Mouse (Mus musculus) kidney, embryonic 16.5 days (tissue): Measurements from ENCODE around the gene Prdm16. TPM values are rescaled to one million over a fixed set of nuclear protein-coding genes. Genes with fewer than 3 reads are reported as not detected.

ENCODE experiments used
- ATAC-seq: fragments of 200-750 bp; cut with Nextera tagmentation; 2 replicates; pipeline ENCODE4 v1.8.0; 2017; ENCODE audit warnings: moderate TSS enrichment; ENCODE audit not compliant: low FRiP score, low TSS enrichment
- H3K27ac ChIP-seq: fragments of 300-500 bp; sonication (generic); 2 replicates; pipeline ENCODE4 v1.5.1; 2014; ENCODE audit warnings: low read length
- H3K27me3 ChIP-seq: fragments of 300-500 bp; sonication (generic); 2 replicates; pipeline ENCODE4 v1.6.1; 2014; ENCODE audit warnings: low read length, control low read depth, mixed read lengths; ENCODE audit not compliant: insufficient read depth
- H3K36me3 ChIP-seq: fragments of 300-500 bp; sonication (generic); 2 replicates; pipeline ENCODE4 v1.6.1; 2014; ENCODE audit warnings: low read length, control low read depth, mixed read lengths; ENCODE audit not compliant: insufficient read depth
- H3K4me1 ChIP-seq: fragments of 300-500 bp; sonication (generic); 2 replicates; pipeline ENCODE4 v1.6.1; 2014; ENCODE audit warnings: low read length, control low read depth, mixed read lengths; ENCODE audit not compliant: insufficient read depth
- H3K4me2 ChIP-seq: fragments of 300-500 bp; sonication (generic); replicated peaks from 2 replicates; pipeline ENCODE4 v1.6.1; 2014; ENCODE audit warnings: low read depth, low read length
- H3K4me3 ChIP-seq: fragments of 300-500 bp; sonication (generic); 2 replicates; pipeline ENCODE4 v1.5.1; 2014; ENCODE audit warnings: mild to moderate bottlenecking, low read length
- H3K9ac ChIP-seq: fragments of 300-500 bp; sonication (generic); replicated peaks from 2 replicates; pipeline ENCODE4 v1.6.1; 2014; ENCODE audit warnings: low read length
- H3K9me3 ChIP-seq: fragments of 300-500 bp; sonication (generic); 2 replicates; pipeline ENCODE4 v1.6.1; 2016; ENCODE audit warnings: low read length, control low read depth
- WGBS: fragments of 180-500 bp; shearing (Covaris S2); extraction: QIAGEN DNeasy Blood & Tissue Kit; methylation state at CpG from one replicate; pipeline ENCODE4 v1.1.7; 2014; 5-methylcytosine and 5-hydroxymethylcytosine counted together
- polyA plus RNA-seq: library from polyadenylated mRNA; unstranded; fragments of >200 nt; fragmentation: Nextera tagmentation; extraction: Ambion mirVana; gene quantifications from 2 replicates; pipeline ENCODE4 v1.2.1, GENCODE M21; 2015

Prdm16 gene
- polyA plus RNA-seq, 1 experiment from 2014 or later: 22.3 TPM

- no peak overlapping the region for H3K4me3 ChIP-seq
- H3K9me3 ChIP-seq: no peaks in the 10 kb centered on the region
- no peak overlapping the region for H3K9ac ChIP-seq
- no peak for ATAC-seq
- no peak overlapping the region for H3K4me2 ChIP-seq
- no peak overlapping the region for H3K27ac ChIP-seq
- no peaks in the 10 kb centered on the region; the same call in 1 of the 2 replicates for H3K4me1 ChIP-seq
- 46% methylated on average over 13 of the region's 13 CpGs for WGBS
- H3K36me3 ChIP-seq: no peaks in the 10 kb centered on the region
- peaks cover 35% of the 10 kb centered on the region for H3K27me3 ChIP-seq
These were observed 265.0 kb downstream of the Prdm16 start for GRCm38 (mm10) chr4:154371542-154372247.

- WGBS: 69% methylated on average over 8 of the region's 8 CpGs
- Histone ChIP-seq H3K9me3 (no peaks in the 10 kb centered on the region), H3K36me3 (no peaks in the 10 kb centered on the region), H3K4me3 (no peak overlapping the region), H3K4me2 (no peak overlapping the region), H3K4me1 (no peaks in the 10 kb centered on the region; the same call in 1 of the 2 replicates), H3K9ac (no peak overlapping the region), H3K27ac (no peak overlapping the region), H3K27me3 (peaks cover 31% of the 10 kb centered on the region)
- ATAC-seq: no peak
These were observed 265.8 kb downstream of the Prdm16 start for GRCm38 (mm10) chr4:154370841-154371240.

- H3K4me1 ChIP-seq: no peaks in the 10 kb centered on the region; the same call in 1 of the 2 replicates
- WGBS: 65% methylated on average over 5 of the region's 5 CpGs
- no peak overlapping the region for H3K9ac ChIP-seq
- no peak for ATAC-seq
- no peak overlapping the region for H3K27ac ChIP-seq
- no peak overlapping the region for H3K4me2 ChIP-seq
- H3K9me3 ChIP-seq: no peaks in the 10 kb centered on the region
- no peak overlapping the region for H3K4me3 ChIP-seq
- H3K36me3 ChIP-seq: no peaks in the 10 kb centered on the region
- H3K27me3 ChIP-seq: peaks cover 29% of the 10 kb centered on the region
These were observed 267.6 kb downstream of the Prdm16 start for GRCm38 (mm10) chr4:154369089-154369488.

- no peak overlapping the region for H3K4me2 ChIP-seq
- no peak overlapping the region for H3K4me3 ChIP-seq
- no peak overlapping the region for H3K27ac ChIP-seq
- no peak overlapping the region for H3K9ac ChIP-seq
- H3K4me1 ChIP-seq: no peaks in the 10 kb centered on the region; the same call in 1 of the 2 replicates
- no peaks in the 10 kb centered on the region for H3K36me3 ChIP-seq
- ATAC-seq: no peak
- H3K9me3 ChIP-seq: no peaks in the 10 kb centered on the region
- WGBS: 85% methylated on average over 6 of the region's 6 CpGs
- peaks cover 22% of the 10 kb centered on the region for H3K27me3 ChIP-seq
These were observed 269.8 kb downstream of the Prdm16 start for GRCm38 (mm10) chr4:154366836-154367235.

- WGBS: 93% methylated on average over 2 of the region's 2 CpGs
- no peak overlapping the region for H3K27ac ChIP-seq
These were observed 271.9 kb downstream of the Prdm16 start for GRCm38 (mm10) chr4:154364752-154365151.

GRCm38 (mm10) chr4:154360850-154361249 is 275.8 kb downstream of the Prdm16 start:
- H3K27me3 ChIP-seq: peaks cover 40% of the 10 kb centered on the region
- H3K36me3 ChIP-seq: no peaks in the 10 kb centered on the region
- H3K4me2 ChIP-seq: no peak overlapping the region
- ATAC-seq: no peak
- H3K4me1 ChIP-seq: peaks cover 6% of the 10 kb centered on the region; the same call in 1 of the 2 replicates
- 91% methylated on average over 3 of the region's 3 CpGs for WGBS
- no peak overlapping the region for H3K27ac ChIP-seq
- H3K9me3 ChIP-seq: no peaks in the 10 kb centered on the region
- H3K4me3 ChIP-seq: no peak overlapping the region
- H3K9ac ChIP-seq: no peak overlapping the region

More at GRCm38 (mm10) chr4:154364752-154365151, 271.9 kb downstream of the Prdm16 start:
- no peak overlapping the region for H3K4me3 ChIP-seq
- no peak overlapping the region for H3K4me2 ChIP-seq
- no peak for ATAC-seq
- H3K27me3 ChIP-seq: peaks cover 13% of the 10 kb centered on the region
- no peaks in the 10 kb centered on the region for H3K9me3 ChIP-seq
- H3K9ac ChIP-seq: no peak overlapping the region
- H3K4me1 ChIP-seq: peaks cover 4% of the 10 kb centered on the region; the same call in 1 of the 2 replicates
- H3K36me3 ChIP-seq: no peaks in the 10 kb centered on the region

- Histone ChIP-seq H3K27ac (no peak overlapping the region), H3K27me3 (peaks cover 41% of the 10 kb centered on the region)
- 89% methylated on average over 6 of the region's 7 CpGs for WGBS
These were observed 276.2 kb downstream of the Prdm16 start for GRCm38 (mm10) chr4:154360441-154360840.

DNA sequence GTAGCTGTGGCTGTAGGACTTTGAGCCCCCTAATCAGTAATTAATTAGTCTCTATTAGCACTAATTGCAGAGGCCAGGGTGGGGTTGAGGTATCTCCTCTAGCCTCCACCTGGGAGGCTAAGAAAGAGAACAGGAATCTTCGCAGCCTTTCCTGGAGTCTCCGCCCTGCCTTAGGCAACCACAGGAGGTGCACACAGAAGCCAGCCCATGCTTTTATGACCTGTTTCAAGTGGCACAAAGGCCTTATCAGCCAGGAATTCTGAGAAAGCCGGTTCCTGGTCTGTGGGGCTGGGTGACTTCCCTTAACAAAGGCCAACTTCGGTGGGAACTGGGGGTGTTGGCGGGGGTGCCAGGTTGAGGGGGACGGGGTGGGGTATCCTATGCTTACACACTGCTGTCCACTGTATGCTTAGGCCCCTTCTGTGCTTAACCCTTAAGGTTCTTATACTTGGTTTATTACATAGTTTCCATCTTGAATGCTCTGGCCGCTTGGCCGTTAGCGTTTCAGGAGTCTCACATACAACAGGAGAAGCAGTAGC is 276.8 kb downstream of the Prdm16 start:
- Histone ChIP-seq H3K9ac (no peak overlapping the region), H3K27me3 (peaks cover 41% of the 10 kb centered on the region), H3K36me3 (no peaks in the 10 kb centered on the region), H3K4me3 (no peak overlapping the region), H3K4me1 (peaks cover 6% of the 10 kb centered on the region; the same call in 1 of the 2 replicates), H3K27ac (no peak overlapping the region), H3K4me2 (no peak overlapping the region), H3K9me3 (no peaks in the 10 kb centered on the region)
- 77% methylated on average over 9 of the region's 9 CpGs for WGBS
- ATAC-seq: 0 out of 2 replicates have a peak, but pooled peaks have one; percentile 19

More at GRCm38 (mm10) chr4:154360441-154360840, 276.2 kb downstream of the Prdm16 start:
- no peak for ATAC-seq
- Histone ChIP-seq H3K9ac (no peak overlapping the region), H3K4me3 (no peak overlapping the region), H3K4me1 (peaks cover 6% of the 10 kb centered on the region; the same call in 1 of the 2 replicates), H3K36me3 (no peaks in the 10 kb centered on the region), H3K9me3 (no peaks in the 10 kb centered on the region), H3K4me2 (no peak overlapping the region)

GRCm38 (mm10) chr4:154358816-154359215 is 277.9 kb downstream of the Prdm16 start:
- no peak for ATAC-seq
- 36% methylated on average over 11 of the region's 11 CpGs for WGBS
- Histone ChIP-seq H3K4me2 (no peak overlapping the region), H3K27me3 (peaks cover 51% of the 10 kb centered on the region), H3K9ac (no peak overlapping the region), H3K27ac (no peak overlapping the region), H3K9me3 (no peaks in the 10 kb centered on the region), H3K4me3 (no peak overlapping the region), H3K36me3 (no peaks in the 10 kb centered on the region), H3K4me1 (peaks cover 6% of the 10 kb centered on the region; the same call in 1 of the 2 replicates)

DNA sequence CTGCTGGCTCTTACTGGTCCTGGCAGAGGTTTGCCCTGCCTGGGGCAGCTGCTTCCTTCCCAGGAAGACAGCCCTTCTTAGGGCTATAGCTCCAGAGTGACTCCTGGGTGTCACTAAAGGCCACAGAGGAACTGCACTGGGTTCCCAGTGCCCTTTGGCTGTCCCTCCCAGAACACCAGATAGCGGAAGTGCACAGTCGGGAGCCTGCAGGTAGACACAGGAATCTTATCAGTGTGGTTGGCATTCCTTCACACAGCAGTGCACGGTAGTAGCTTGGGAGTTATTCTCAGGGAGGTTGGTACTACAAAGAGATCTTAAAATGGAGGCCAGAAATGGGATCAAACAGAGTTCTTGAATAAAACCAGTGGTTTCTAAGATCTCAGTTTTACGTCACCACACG is 278.3 kb downstream of the Prdm16 start:
- peaks cover 56% of the 10 kb centered on the region for H3K27me3 ChIP-seq
- H3K4me2 ChIP-seq: no peak overlapping the region
- H3K27ac ChIP-seq: no peak overlapping the region
- 68% methylated on average over 5 of the region's 5 CpGs for WGBS
- no peak overlapping the region for H3K9ac ChIP-seq
- no peak for ATAC-seq
- H3K4me3 ChIP-seq: no peak overlapping the region
- H3K36me3 ChIP-seq: no peaks in the 10 kb centered on the region
- peaks cover 6% of the 10 kb centered on the region; the same call in 1 of the 2 replicates for H3K4me1 ChIP-seq
- H3K9me3 ChIP-seq: no peaks in the 10 kb centered on the region
